Mouse (Mus musculus) lung, postnatal 36 days (tissue): ENCODE measurements around the gene Entpd1.

Experiments used
- DNase-seq: peaks from one replicate; pipeline ENCODE4 v3.0.0; 2022; ENCODE audit warnings: mixed read lengths

The Entpd1 gene

GRCm38 (mm10) chr19:40630096-40630495 lies 17.9 kb downstream of the Entpd1 start:
- DNase-seq, result peak; percentile 45

- peak; percentile 61 for DNase-seq
Observed at GRCm38 (mm10) chr19:40630606-40631005, 18.4 kb downstream of the Entpd1 start.

- DNase-seq, result no peak
Observed at GRCm38 (mm10) chr19:40632193-40632592, 20.0 kb downstream of the Entpd1 start.

GRCm38 (mm10) chr19:40632668-40633067 lies 20.5 kb downstream of the Entpd1 start:
- DNase-seq, result no peak

GRCm38 (mm10) chr19:40633144-40633543 lies 21.0 kb downstream of the Entpd1 start:
- DNase-seq, result no peak

- peak; percentile 77 for DNase-seq
Observed at GRCm38 (mm10) chr19:40637091-40637490, 24.9 kb downstream of the Entpd1 start.

- peak; percentile 69 for DNase-seq
Observed at GRCm38 (mm10) chr19:40637601-40638000, 25.4 kb downstream of the Entpd1 start.

GRCm38 (mm10) chr19:40638582-40638981 lies 26.4 kb downstream of the Entpd1 start:
- DNase-seq, result no peak

GRCm38 (mm10) chr19:40639729-40640304 lies 27.7 kb downstream of the Entpd1 start:
- no peak for DNase-seq

GRCm38 (mm10) chr19:40640799-40641198 lies 28.6 kb downstream of the Entpd1 start:
- DNase-seq, result no peak

- DNase-seq, result no peak
Observed at GRCm38 (mm10) chr19:40643846-40644245, 31.7 kb downstream of the Entpd1 start.

- no peak for DNase-seq
Observed at GRCm38 (mm10) chr19:40646379-40646778, 34.2 kb downstream of the Entpd1 start.

- peak; percentile 63 for DNase-seq
Observed at GRCm38 (mm10) chr19:40647319-40648158, 35.4 kb downstream of the Entpd1 start.

- DNase-seq, result peak; percentile 72
Observed at GRCm38 (mm10) chr19:40650090-40650489, 37.9 kb downstream of the Entpd1 start.

- DNase-seq, result no peak
Observed at GRCm38 (mm10) chr19:40656207-40656606, 44.0 kb downstream of the Entpd1 start.

GRCm38 (mm10) chr19:40658281-40658680 lies 46.1 kb downstream of the Entpd1 start:
- peak; percentile 55 for DNase-seq

GRCm38 (mm10) chr19:40658935-40659334 lies 46.8 kb downstream of the Entpd1 start:
- DNase-seq, result peak; percentile 88

- peak; percentile 75 for DNase-seq
Observed at GRCm38 (mm10) chr19:40659651-40660478, 47.7 kb downstream of the Entpd1 start.

GRCm38 (mm10) chr19:40660510-40660909 lies 48.3 kb downstream of the Entpd1 start:
- DNase-seq, result no peak

- DNase-seq, result peak; percentile 82
Observed at GRCm38 (mm10) chr19:40661108-40661507, 48.9 kb downstream of the Entpd1 start.

GRCm38 (mm10) chr19:40661874-40662273 lies 49.7 kb downstream of the Entpd1 start:
- no peak for DNase-seq

GRCm38 (mm10) chr19:40662727-40663126 lies 50.6 kb downstream of the Entpd1 start:
- DNase-seq, result peak; percentile 58

GRCm38 (mm10) chr19:40665778-40666177 lies 53.6 kb downstream of the Entpd1 start:
- DNase-seq, result peak; percentile 69
